Mouse (Mus musculus): ENCODE data around the gene Cyp2j9. TPM values are rescaled to one million over a fixed set of nuclear protein-coding genes. Genes with fewer than 3 reads are reported as not detected.

Gene Cyp2j9
- polyA plus RNA-seq, 1 experiment from 2014 or later: 4.3 TPM

GRCm38 (mm10) chr4:96551619-96552018 is 39.8 kb downstream of the Cyp2j9 start:
- ATAC-seq (replicated peaks): no peak
- Histone ChIP-seq H3K36me3 (replicated peaks) (no peaks in the 10 kb centered on the region), H3K9ac (no peak overlapping the region), H3K4me2 (no peak overlapping the region), H3K4me3 (no peak overlapping the region), H3K4me1 (no peaks in the 10 kb centered on the region; the same call in 1 of the 2 replicates), H3K27me3 (replicated peaks) (no peaks in the 10 kb centered on the region), H3K9me3 (no peaks in the 10 kb centered on the region), H3K27ac (no peak overlapping the region)
- 92% methylated on average over 3 of the region's 3 CpGs for WGBS

GRCm38 (mm10) chr4:96545976-96546375 is 45.4 kb downstream of the Cyp2j9 start:
- Histone ChIP-seq H3K4me1 (no peaks in the 10 kb centered on the region), H3K4me3 (no peak overlapping the region), H3K9ac (no peak overlapping the region), H3K9me3 (no peaks in the 10 kb centered on the region), H3K27ac (no peak overlapping the region), H3K27me3 (replicated peaks) (no peaks in the 10 kb centered on the region), H3K36me3 (replicated peaks) (no peaks in the 10 kb centered on the region), H3K4me2 (no peak overlapping the region)
- 54% methylated on average over 1 of the region's 1 CpGs for WGBS
- ATAC-seq (replicated peaks): no peak

- Histone ChIP-seq H3K36me3 (replicated peaks) (no peaks in the 10 kb centered on the region), H3K9ac (no peak overlapping the region), H3K27ac (no peak overlapping the region), H3K4me3 (no peak overlapping the region), H3K4me1 (no peaks in the 10 kb centered on the region), H3K27me3 (replicated peaks) (no peaks in the 10 kb centered on the region), H3K9me3 (no peaks in the 10 kb centered on the region), H3K4me2 (no peak overlapping the region)
- 20% methylated on average over 1 of the region's 1 CpGs for whole genome bisulfite sequencing
- no peak for ATAC-seq (replicated peaks)
Observed at GRCm38 (mm10) chr4:96525772-96526171, 65.6 kb downstream of the Cyp2j9 start.

- Histone ChIP-seq H3K27me3 (replicated peaks) (no peaks in the 10 kb centered on the region), H3K4me3 (no peak overlapping the region), H3K27ac (no peak overlapping the region), H3K36me3 (replicated peaks) (no peaks in the 10 kb centered on the region), H3K9me3 (no peaks in the 10 kb centered on the region), H3K4me2 (no peak overlapping the region), H3K4me1 (no peaks in the 10 kb centered on the region), H3K9ac (no peak overlapping the region)
- no peak for ATAC-seq (replicated peaks)
- 86% methylated on average over 2 of the region's 2 CpGs for WGBS
Observed at GRCm38 (mm10) chr4:96522256-96522655, 69.1 kb downstream of the Cyp2j9 start.

Other genes with a start within 250 kb of the Cyp2j9 start
- gene Cyp2j11, start 242.9 kb downstream of the Cyp2j9 start, polyA plus RNA-seq (2015; fragmentation: Nextera tagmentation; extraction: Ambion mirVana): not detected in 2 replicates
- not detected in 2 replicates for gene Cyp2j8, start 84.2 kb downstream of the Cyp2j9 start, polyA plus RNA-seq (2015; fragmentation: Nextera tagmentation; extraction: Ambion mirVana)
- 4.8 and 5.3 TPM in 2 replicates for gene Cyp2j6, start 37.9 kb downstream of the Cyp2j9 start, polyA plus RNA-seq (2015; fragmentation: Nextera tagmentation; extraction: Ambion mirVana)
- not detected in 2 replicates for gene Cyp2j5, start 72.6 kb upstream of the Cyp2j9 start, polyA plus RNA-seq (2015; fragmentation: Nextera tagmentation; extraction: Ambion mirVana)
- not detected in 2 replicates for gene Gm12695, start 193.6 kb upstream of the Cyp2j9 start, polyA plus RNA-seq (2015; fragmentation: Nextera tagmentation; extraction: Ambion mirVana)

All from midbrain, embryonic 15.5 days (tissue).